Mouse (Mus musculus) liver, adult 2 months (tissue): Measurements from ENCODE around the gene Akirin1. TPM values are rescaled to one million over a fixed set of nuclear protein-coding genes. Genes with fewer than 3 reads are reported as not detected.

Experiments used
- DNase-seq: peaks from one replicate; pipeline ENCODE4 v3.0.0-alpha.2; 2011; ENCODE audit warnings: low read depth, low spot score; ENCODE audit errors: extremely low read depth
- H3K27ac ChIP-seq: fragments of 200-500 bp; replicated peaks from 2 replicates; pipeline ENCODE4 v1.5.1; 2012; ENCODE audit warnings: low read depth, mild to moderate bottlenecking, control low read depth, inconsistent platforms, low read length; ENCODE audit not compliant: insufficient read depth
- H3K27me3 ChIP-seq: fragments of 200-500 bp; 2 replicates; pipeline ENCODE4 v1.6.1; 2012; ENCODE audit warnings: mild to moderate bottlenecking, moderate library complexity, low read length, inconsistent platforms; ENCODE audit not compliant: control insufficient read depth, insufficient read depth
- H3K36me3 ChIP-seq: fragments of 200-500 bp; 2 replicates; pipeline ENCODE4 v1.6.1; 2012; ENCODE audit warnings: low read length, inconsistent platforms; ENCODE audit not compliant: control insufficient read depth, insufficient read depth
- H3K4me1 ChIP-seq: fragments of 200-500 bp; 2 replicates; pipeline ENCODE4 v1.6.1; 2011; ENCODE audit warnings: low read length; ENCODE audit not compliant: control insufficient read depth, insufficient read depth
- H3K4me3 ChIP-seq: fragments of 200-500 bp; 2 replicates; pipeline ENCODE4 v1.5.1; 2011; ENCODE audit warnings: low read depth, mild to moderate bottlenecking, control low read depth, low read length, moderate library complexity; ENCODE audit not compliant: insufficient read depth
- H3K79me2 ChIP-seq: fragments of 200-500 bp; 2 replicates; pipeline ENCODE4 v1.6.1; 2012; ENCODE audit warnings: inconsistent platforms, mild to moderate bottlenecking, low read length, moderate library complexity; ENCODE audit not compliant: control insufficient read depth, insufficient read depth
- H3K9ac ChIP-seq: fragments of 200-500 bp; 2 replicates; pipeline ENCODE4 v1.6.1; 2012; ENCODE audit warnings: low read depth, mild to moderate bottlenecking, control low read depth, inconsistent platforms, low read length
- CTCF ChIP-seq: fragments of 200-500 bp; IDR thresholded peaks from 2 replicates; pipeline ENCODE4 v1.5.1; 2011; ENCODE audit warnings: low read depth, low read length, control low read depth
- POLR2A ChIP-seq: fragments of 200-500 bp; IDR thresholded peaks from 2 replicates; pipeline ENCODE4 v1.6.1; 2011; ENCODE audit warnings: low read length, control low read depth; ENCODE audit not compliant: insufficient read depth; ENCODE audit errors: extremely low read depth
- WGBS: fragments of 180-500 bp; shearing (Covaris S2); methylation state at CpG from one replicate; pipeline ENCODE4 v1.1.7; 2018; 5-methylcytosine and 5-hydroxymethylcytosine counted together
- polyA plus RNA-seq: library from polyadenylated mRNA; depleted of rRNA; stranded (reverse); fragments of >200 nt; gene quantifications from 2 replicates; pipeline ENCODE4 v1.2.3, GENCODE M21; 2012; rRNA removed
- total RNA-seq: library from RNA; depleted of rRNA; stranded (reverse); fragments of >200 nt; gene quantifications from 2 replicates; pipeline ENCODE4 v1.2.3, GENCODE M21; 2014; rRNA removed

The Akirin1 gene
- total and polyA plus RNA-seq, 2 experiments: 12.2 to 13.0 TPM

DNA sequence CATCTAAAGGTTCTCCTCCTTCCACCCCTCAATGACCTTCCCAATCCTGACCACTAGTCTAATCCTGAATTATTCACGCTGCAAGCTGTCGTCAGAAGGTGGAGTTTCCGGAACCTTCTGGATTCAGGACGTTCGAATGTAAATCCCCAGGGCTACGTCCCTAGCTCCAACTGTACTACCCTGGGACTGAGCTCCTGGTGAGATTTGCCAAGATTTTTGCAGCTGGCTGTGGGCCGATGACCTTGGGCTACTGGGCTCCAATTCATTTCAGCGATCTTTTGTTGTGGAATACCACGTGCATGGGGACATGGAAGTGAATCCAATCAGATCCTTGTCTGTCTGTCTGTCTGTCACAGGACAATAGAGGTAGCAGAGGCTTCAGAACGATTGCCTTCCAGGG is 59.8 kb downstream of the Akirin1 start:
- 85% methylated on average over 10 of the region's 10 CpGs for WGBS
- peak; percentile 51 for DNase-seq
- H3K4me3 ChIP-seq: no peak overlapping the region
- no peak overlapping the region for H3K9ac ChIP-seq
- no peaks in the 10 kb centered on the region for H3K4me1 ChIP-seq
- no peaks in the 10 kb centered on the region for H3K36me3 ChIP-seq
- H3K79me2 ChIP-seq: no peaks in the 10 kb centered on the region
- H3K27me3 ChIP-seq: no peaks in the 10 kb centered on the region; the same call in 1 of the 2 replicates
- H3K27ac ChIP-seq: no peak overlapping the region
- TF ChIP-seq CTCF (no peak), POLR2A (no peak)

DNA sequence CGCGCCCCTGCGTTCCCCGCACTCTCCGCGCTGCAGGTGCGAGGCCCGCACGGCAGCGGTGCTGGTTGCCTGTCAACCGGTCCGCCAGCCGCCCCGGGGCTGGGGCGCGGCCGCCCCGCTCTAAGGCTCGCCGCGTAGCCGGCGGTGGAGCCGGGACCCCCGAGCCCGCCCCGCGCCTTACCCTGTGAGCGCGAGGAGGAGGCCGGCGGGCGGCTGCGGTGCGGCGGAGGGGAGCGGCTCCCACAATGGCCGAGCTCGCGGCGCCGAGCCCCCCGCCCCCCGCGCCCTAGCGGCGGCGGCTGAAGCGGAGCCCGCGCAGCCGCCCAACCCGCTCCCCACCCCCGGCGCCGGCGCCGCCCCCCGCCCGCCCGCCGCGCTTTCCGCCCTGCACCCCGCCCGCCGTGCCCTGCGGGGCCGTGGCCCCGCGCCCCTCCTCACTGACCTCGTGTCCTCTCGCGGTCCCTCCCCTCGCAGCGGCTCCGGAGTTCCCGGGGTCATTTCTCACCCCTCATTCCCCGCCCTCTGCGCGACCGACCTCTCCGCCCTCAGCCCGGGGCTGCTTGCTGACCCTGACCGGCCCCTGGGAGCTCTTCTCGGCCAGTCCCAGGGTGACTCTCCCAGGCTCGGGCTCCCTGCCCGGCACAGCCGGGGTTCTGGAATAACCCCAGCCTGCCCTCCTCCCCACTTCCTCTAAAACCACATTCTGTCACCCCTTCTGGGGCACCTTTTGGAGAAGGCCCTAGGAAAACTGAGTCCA is 62.9 kb downstream of the Akirin1 start:
- no peaks in the 10 kb centered on the region; the same call in 1 of the 2 replicates for H3K27me3 ChIP-seq
- WGBS: 2% methylated on average over 41 of the region's 89 CpGs

DNA sequence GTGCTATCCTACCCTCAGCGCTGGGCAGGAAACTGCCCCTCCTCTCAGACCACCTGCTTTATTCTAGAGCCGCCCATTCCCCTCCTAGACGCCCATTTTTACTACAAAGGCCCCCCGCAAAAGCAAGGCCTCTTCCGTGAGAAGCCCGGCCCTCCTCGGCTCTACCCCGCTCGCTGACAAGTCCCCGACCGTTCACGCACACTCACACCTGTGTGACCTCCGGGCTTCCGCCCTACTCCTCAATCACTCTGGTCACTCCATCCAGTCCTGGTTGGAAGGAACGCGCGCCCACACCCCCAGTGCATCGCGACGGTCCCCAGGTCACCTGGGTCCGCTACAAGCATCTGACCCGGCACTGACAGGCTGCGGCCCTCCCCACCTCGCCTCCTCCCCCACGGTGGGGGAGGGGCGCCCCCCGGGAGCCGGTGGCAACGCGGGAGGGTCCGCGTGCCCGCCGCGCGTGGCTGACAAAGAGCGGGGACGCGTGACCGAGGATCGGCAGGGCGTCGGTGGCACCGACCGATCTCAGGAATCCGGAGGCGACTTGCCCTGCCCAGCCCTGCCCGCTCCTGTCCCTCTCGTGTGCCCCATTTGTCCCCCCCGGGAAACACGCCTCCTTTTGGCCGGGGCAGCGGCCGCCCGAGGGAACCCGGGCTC is 63.6 kb downstream of the Akirin1 start:
- Histone ChIP-seq H3K36me3 (no peaks in the 10 kb centered on the region), H3K79me2 (no peaks in the 10 kb centered on the region), H3K9ac (peak overlapping the region; percentile 83), H3K27me3 (no peaks in the 10 kb centered on the region; the same call in 1 of the 2 replicates), H3K27ac (peak overlapping the region; percentile 13), H3K4me3 (peak overlapping the region; percentile 86), H3K4me1 (no peaks in the 10 kb centered on the region)
- 10% methylated on average over 55 of the region's 56 CpGs for WGBS
- peak; percentile 10 for DNase-seq
- TF ChIP-seq CTCF (no peak), POLR2A (no peak)

More for the DNA sequence above, 62.9 kb downstream of the Akirin1 start:
- H3K36me3 ChIP-seq: no peaks in the 10 kb centered on the region
- H3K4me1 ChIP-seq: no peaks in the 10 kb centered on the region
- H3K9ac ChIP-seq: peak overlapping the region; percentile 83
- TF ChIP-seq POLR2A (no peak), CTCF (no peak)
- peak overlapping the region; percentile 30 for H3K27ac ChIP-seq
- DNase-seq: peak; percentile 68
- peak overlapping the region; percentile 86 for H3K4me3 ChIP-seq
- no peaks in the 10 kb centered on the region for H3K79me2 ChIP-seq

DNA sequence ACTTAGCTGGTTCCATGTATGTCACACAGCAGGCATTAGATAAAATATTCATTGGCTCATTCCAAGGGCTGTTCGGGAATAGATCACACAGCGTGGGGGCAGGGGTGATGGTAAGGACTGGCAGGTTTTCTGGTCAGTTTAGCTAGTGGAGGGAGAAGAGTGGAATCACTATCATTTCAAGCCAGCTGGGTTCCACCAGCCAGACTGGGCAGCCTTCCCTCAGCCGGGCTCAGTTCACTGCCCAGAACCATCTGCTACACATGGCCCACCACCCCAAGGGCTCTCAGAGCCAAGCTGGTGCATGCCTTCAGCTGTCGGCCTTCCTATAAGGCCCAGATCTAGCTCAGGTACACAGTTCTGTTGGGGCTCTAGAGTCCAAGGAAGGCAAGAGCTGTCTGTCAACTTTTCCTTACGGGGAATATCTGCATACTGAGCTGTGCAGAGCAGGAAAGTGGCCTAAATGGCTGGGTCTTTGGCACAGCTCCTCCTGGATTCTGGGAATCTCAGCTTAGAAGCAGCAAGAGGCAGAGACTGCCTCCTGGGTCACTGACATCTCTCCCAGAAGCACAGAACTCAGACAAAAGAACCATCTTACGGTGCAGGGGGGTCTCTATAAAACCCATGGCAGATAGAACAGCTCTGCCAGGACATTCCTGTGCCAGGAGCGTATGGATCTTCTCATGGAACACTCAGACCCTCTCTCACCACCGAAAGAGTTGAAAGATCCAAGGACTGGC is 64.5 kb downstream of the Akirin1 start:
- no peak overlapping the region for H3K27ac ChIP-seq
- H3K36me3 ChIP-seq: no peaks in the 10 kb centered on the region
- 81% methylated on average over 8 of the region's 8 CpGs for WGBS
- no peak for TF ChIP-seq POLR2A
- no peak for TF ChIP-seq CTCF
- H3K4me1 ChIP-seq: no peaks in the 10 kb centered on the region
- no peaks in the 10 kb centered on the region; the same call in 1 of the 2 replicates for H3K27me3 ChIP-seq
- peak; percentile 25 for DNase-seq
- H3K79me2 ChIP-seq: no peaks in the 10 kb centered on the region
- no peak overlapping the region for H3K9ac ChIP-seq
- H3K4me3 ChIP-seq: peak overlapping the region; percentile 86

DNA sequence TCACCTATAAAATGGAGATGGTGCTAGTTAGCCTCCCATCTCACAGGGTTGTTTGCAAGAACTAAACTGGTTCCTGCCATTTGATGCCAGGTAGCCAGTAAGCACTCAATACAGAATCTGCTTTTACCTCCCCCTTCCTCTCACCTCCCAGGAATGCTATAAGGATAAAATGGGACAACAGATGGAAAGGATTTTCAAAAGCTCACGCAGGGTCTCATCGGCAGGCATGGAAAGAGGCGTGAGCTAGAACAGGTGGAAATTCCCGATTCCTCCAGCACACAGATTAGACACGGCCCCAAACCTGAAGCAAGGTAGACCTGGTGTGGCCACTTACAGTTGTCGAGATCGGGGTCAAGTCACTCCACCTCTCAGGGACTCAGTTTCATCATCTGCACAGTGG is 65.1 kb downstream of the Akirin1 start:
- Histone ChIP-seq H3K36me3 (no peaks in the 10 kb centered on the region), H3K4me3 (no peak overlapping the region), H3K27me3 (no peaks in the 10 kb centered on the region; the same call in 1 of the 2 replicates), H3K4me1 (no peaks in the 10 kb centered on the region), H3K27ac (no peak overlapping the region), H3K79me2 (no peaks in the 10 kb centered on the region), H3K9ac (no peak overlapping the region)
- TF ChIP-seq POLR2A (no peak), CTCF (no peak)
- WGBS: 90% methylated on average over 7 of the region's 7 CpGs
- no peak for DNase-seq

Other genes with a start within 250 kb of the Akirin1 start
- gene Macf1, start 66.0 kb downstream of the Akirin1 start, total RNA-seq: 66.4 and 70.7 TPM in 2 replicates
- 14.0 and 16.6 TPM in 2 replicates for gene Macf1, start 66.0 kb downstream of the Akirin1 start, polyA plus RNA-seq
- gene Ndufs5, start 32.1 kb downstream of the Akirin1 start, total RNA-seq: 135 and 170 TPM in 2 replicates
- 41.1 and 84.0 TPM in 2 replicates for gene Ndufs5, start 32.1 kb downstream of the Akirin1 start, polyA plus RNA-seq
- 0.28 TPM in 1 of 2 replicates, not detected in the other for gene Rhbdl2, start 37.5 kb upstream of the Akirin1 start, total RNA-seq
- not detected in 2 replicates for gene Rhbdl2, start 37.5 kb upstream of the Akirin1 start, polyA plus RNA-seq
- gene 4933427I04Rik, start 109.3 kb upstream of the Akirin1 start, total RNA-seq: not detected in 2 replicates
- not detected in 2 replicates for gene 4933427I04Rik, start 109.3 kb upstream of the Akirin1 start, polyA plus RNA-seq
- gene Mycbp, start 154.5 kb upstream of the Akirin1 start, total RNA-seq: 17.8 and 18.5 TPM in 2 replicates
- 10.3 and 15.8 TPM in 2 replicates for gene Mycbp, start 154.5 kb upstream of the Akirin1 start, polyA plus RNA-seq
- 32.7 and 41.6 TPM in 2 replicates for gene Rragc, start 167.1 kb upstream of the Akirin1 start, total RNA-seq
- gene Rragc, start 167.1 kb upstream of the Akirin1 start, polyA plus RNA-seq: 26.1 and 27.3 TPM in 2 replicates
- gene 4930535I16Rik, start 167.7 kb upstream of the Akirin1 start, total RNA-seq: not detected in 2 replicates
- gene 4930535I16Rik, start 167.7 kb upstream of the Akirin1 start, polyA plus RNA-seq: 0.21 TPM in 1 of 2 replicates, not detected in the other